Mouse (Mus musculus): Measurements from ENCODE around the gene Ptprg. TPM values are rescaled to one million over a fixed set of nuclear protein-coding genes. Genes with fewer than 3 reads are reported as not detected.

Gene Ptprg
- polyA plus RNA-seq, 1 experiment from 2014 or later: 47.5 TPM

- H3K27me3 ChIP-seq: no peaks in the 10 kb centered on the region
- 62% methylated on average over 7 of the region's 7 CpGs for whole genome bisulfite sequencing
- H3K4me3 ChIP-seq: no peak overlapping the region
- no peak overlapping the region for H3K4me2 ChIP-seq
- H3K27ac ChIP-seq: no peak overlapping the region
- no peaks in the 10 kb centered on the region for H3K36me3 ChIP-seq
- H3K4me1 ChIP-seq (replicated peaks): peaks cover 26% of the 10 kb centered on the region
- no peaks in the 10 kb centered on the region for H3K9me3 ChIP-seq
- H3K9ac ChIP-seq: no peak overlapping the region
- no peak for ATAC-seq (ENCODE audit: low FRiP score)
Observed at GRCm38 (mm10) chr14:11822830-11823700, 269.7 kb downstream of the Ptprg start.

DNA sequence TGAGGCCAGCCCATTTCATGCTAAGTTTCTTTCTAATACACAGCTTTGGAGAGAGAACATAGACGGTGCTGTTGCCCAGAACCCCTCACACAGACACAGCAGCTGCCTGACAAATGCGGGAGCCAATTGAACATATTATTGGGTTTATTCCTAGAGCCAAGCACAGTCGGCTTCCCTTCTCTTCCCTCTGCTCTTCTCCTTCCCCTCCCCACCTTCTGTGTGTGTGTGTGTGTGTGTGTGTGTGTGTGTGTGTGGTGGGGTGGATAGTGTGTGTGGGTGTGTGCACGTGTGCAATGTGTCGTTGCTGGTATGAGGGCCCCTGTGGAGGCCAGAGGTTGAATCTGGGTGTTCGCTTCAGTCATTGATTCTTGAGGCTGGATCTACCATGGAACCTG, 270.4 kb downstream of the Ptprg start:
- Histone ChIP-seq H3K36me3 (no peaks in the 10 kb centered on the region), H3K27me3 (no peaks in the 10 kb centered on the region), H3K9me3 (no peaks in the 10 kb centered on the region), H3K9ac (no peak overlapping the region), H3K27ac (no peak overlapping the region), H3K4me3 (no peak overlapping the region), H3K4me1 (replicated peaks) (peaks cover 26% of the 10 kb centered on the region), H3K4me2 (no peak overlapping the region)
- ATAC-seq (ENCODE audit: low FRiP score): no peak
- WGBS: 73% methylated on average over 6 of the region's 6 CpGs

GRCm38 (mm10) chr14:11824915-11825314, 271.6 kb downstream of the Ptprg start:
- H3K9me3 ChIP-seq: no peaks in the 10 kb centered on the region
- no peak overlapping the region for H3K9ac ChIP-seq
- 66% methylated on average over 8 of the region's 8 CpGs for WGBS
- no peaks in the 10 kb centered on the region for H3K36me3 ChIP-seq
- no peak overlapping the region for H3K4me3 ChIP-seq
- H3K4me2 ChIP-seq: no peak overlapping the region
- no peak overlapping the region; the same call in 1 of the 2 replicates for H3K27ac ChIP-seq
- peaks cover 26% of the 10 kb centered on the region for H3K4me1 ChIP-seq (replicated peaks)
- H3K27me3 ChIP-seq: no peaks in the 10 kb centered on the region
- no peak for ATAC-seq (ENCODE audit: low FRiP score)

- Histone ChIP-seq H3K4me2 (no peak overlapping the region), H3K27me3 (no peaks in the 10 kb centered on the region), H3K9me3 (no peaks in the 10 kb centered on the region), H3K9ac (no peak overlapping the region), H3K27ac (no peak overlapping the region), H3K4me3 (no peak overlapping the region), H3K36me3 (no peaks in the 10 kb centered on the region), H3K4me1 (replicated peaks) (peaks cover 26% of the 10 kb centered on the region)
- no peak for ATAC-seq (ENCODE audit: low FRiP score)
- WGBS: 93% methylated on average over 2 of the region's 2 CpGs
Observed at GRCm38 (mm10) chr14:11825551-11825950, 272.2 kb downstream of the Ptprg start.

DNA sequence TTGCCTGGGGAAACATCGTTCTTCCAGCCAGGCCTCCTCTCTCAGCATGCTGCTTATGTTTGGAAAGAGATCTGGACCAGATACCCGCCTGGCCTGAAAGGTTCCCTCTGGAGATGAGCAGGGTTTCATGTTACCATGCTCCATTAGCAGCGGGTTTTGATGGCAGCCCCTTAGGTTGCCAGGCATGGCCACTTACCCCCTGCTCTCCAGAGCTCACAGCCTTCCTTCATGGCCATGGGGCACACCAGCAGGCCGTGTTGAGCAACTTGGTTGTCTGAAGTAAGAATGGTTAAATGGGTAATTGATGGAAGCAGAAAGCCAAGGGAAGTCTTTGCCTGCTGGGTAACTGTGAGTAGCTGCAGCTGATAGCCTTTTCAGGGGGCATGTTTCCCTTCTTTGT, 274.8 kb downstream of the Ptprg start:
- Histone ChIP-seq H3K27ac (no peak overlapping the region), H3K9me3 (no peaks in the 10 kb centered on the region), H3K4me2 (no peak overlapping the region), H3K4me1 (replicated peaks) (peaks cover 19% of the 10 kb centered on the region), H3K36me3 (no peaks in the 10 kb centered on the region), H3K27me3 (no peaks in the 10 kb centered on the region), H3K9ac (no peak overlapping the region), H3K4me3 (no peak overlapping the region)
- no peak for ATAC-seq (ENCODE audit: low FRiP score)
- 57% methylated on average over 4 of the region's 4 CpGs for WGBS

DNA sequence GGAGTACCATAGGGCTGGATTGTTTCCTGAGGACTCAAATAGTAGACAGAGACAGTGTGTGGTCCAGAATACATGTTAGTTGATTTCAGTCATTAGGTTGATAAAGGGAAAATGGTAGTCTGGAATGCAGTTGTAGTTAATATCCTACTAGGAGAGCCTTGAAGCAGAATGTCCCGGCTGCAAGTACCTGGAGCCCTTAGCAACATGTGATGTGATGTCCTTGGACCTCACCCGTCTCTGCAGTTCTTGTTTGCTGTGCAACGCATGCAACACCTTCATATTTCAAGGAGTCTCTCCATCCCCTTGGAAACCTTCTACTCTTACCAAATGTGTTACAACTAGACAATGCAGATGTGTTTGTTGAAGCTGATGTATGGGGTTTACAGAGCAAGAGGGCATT, 280.3 kb downstream of the Ptprg start:
- H3K4me3 ChIP-seq: no peak overlapping the region
- no peak for ATAC-seq (ENCODE audit: low FRiP score)
- no peak overlapping the region for H3K4me2 ChIP-seq
- no peaks in the 10 kb centered on the region for H3K27me3 ChIP-seq
- 85% methylated on average over 3 of the region's 3 CpGs for WGBS
- no peaks in the 10 kb centered on the region for H3K36me3 ChIP-seq
- no peaks in the 10 kb centered on the region for H3K9me3 ChIP-seq
- no peak overlapping the region for H3K27ac ChIP-seq
- H3K4me1 ChIP-seq (replicated peaks): 0 out of 2 replicates have a peak, but pooled peaks cover 3% of the 10 kb centered on the region
- no peak overlapping the region for H3K9ac ChIP-seq

GRCm38 (mm10) chr14:11835706-11836445, 282.5 kb downstream of the Ptprg start:
- Histone ChIP-seq H3K4me1 (replicated peaks) (0 out of 2 replicates have a peak, but pooled peaks cover 3% of the 10 kb centered on the region), H3K27me3 (no peaks in the 10 kb centered on the region), H3K27ac (no peak overlapping the region), H3K36me3 (no peaks in the 10 kb centered on the region), H3K4me2 (no peak overlapping the region), H3K4me3 (no peak overlapping the region), H3K9ac (no peak overlapping the region), H3K9me3 (no peaks in the 10 kb centered on the region)
- WGBS: 84% methylated on average over 12 of the region's 12 CpGs
- ATAC-seq (ENCODE audit: low FRiP score): no peak

GRCm38 (mm10) chr14:11837714-11838113, 284.4 kb downstream of the Ptprg start:
- Histone ChIP-seq H3K4me2 (no peak overlapping the region), H3K27ac (no peak overlapping the region), H3K27me3 (no peaks in the 10 kb centered on the region), H3K9ac (no peak overlapping the region), H3K9me3 (no peaks in the 10 kb centered on the region), H3K36me3 (no peaks in the 10 kb centered on the region), H3K4me3 (no peak overlapping the region), H3K4me1 (replicated peaks) (0 out of 2 replicates have a peak, but pooled peaks cover 3% of the 10 kb centered on the region)
- no peak for ATAC-seq (ENCODE audit: low FRiP score)
- 97% methylated on average over 1 of the region's 1 CpGs for WGBS

DNA sequence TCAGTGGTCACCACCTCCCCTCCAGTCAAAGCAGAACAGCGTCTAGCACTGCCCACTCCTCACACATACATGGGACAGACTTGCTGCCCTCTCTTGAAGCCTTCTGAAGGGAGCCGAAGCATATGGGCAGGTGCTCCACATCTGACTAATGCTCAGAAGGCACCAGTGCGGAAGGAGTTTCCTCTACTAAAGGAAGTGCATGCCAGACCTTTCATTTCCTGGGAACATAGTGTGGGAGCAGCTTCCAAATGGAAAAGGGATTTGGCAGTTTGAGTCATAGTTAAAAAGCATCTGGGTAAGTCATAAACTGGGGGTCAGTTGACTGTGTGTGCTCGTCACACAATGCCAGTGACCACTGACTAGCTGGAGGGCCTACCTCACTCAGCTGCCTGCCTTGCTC, 288.3 kb downstream of the Ptprg start:
- no peak overlapping the region for H3K4me3 ChIP-seq
- no peak overlapping the region for H3K9ac ChIP-seq
- ATAC-seq (ENCODE audit: low FRiP score): no peak
- no peaks in the 10 kb centered on the region for H3K36me3 ChIP-seq
- 85% methylated on average over 4 of the region's 4 CpGs for WGBS
- no peaks in the 10 kb centered on the region for H3K9me3 ChIP-seq
- no peaks in the 10 kb centered on the region for H3K27me3 ChIP-seq
- H3K4me2 ChIP-seq: no peak overlapping the region
- no peak overlapping the region for H3K27ac ChIP-seq
- peaks cover 7% of the 10 kb centered on the region for H3K4me1 ChIP-seq (replicated peaks)

DNA sequence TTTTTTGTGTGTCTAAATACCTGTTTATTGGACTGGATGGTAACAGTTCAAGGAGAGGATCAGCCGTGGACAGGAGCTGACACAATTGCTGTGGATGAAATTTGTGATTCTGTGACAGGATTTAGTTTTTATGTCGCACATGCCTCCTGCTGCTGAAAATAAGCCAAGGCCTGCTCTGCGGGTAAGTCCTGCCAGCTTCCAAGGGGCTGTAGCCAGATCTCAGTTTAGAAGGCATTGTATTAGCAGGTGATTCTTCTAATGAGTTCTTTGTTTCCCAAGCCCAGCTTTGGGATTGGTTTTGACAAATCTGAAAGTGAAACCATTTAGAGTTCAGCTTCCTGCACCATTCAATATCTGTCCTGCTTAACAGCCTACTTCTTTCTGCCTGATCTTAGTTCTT, 299.6 kb downstream of the Ptprg start:
- no peak overlapping the region for H3K9ac ChIP-seq
- no peaks in the 10 kb centered on the region for H3K9me3 ChIP-seq
- no peaks in the 10 kb centered on the region for H3K27me3 ChIP-seq
- WGBS: 88% methylated on average over 3 of the region's 3 CpGs
- no peaks in the 10 kb centered on the region for H3K36me3 ChIP-seq
- no peak overlapping the region for H3K4me2 ChIP-seq
- no peak for ATAC-seq (ENCODE audit: low FRiP score)
- H3K4me3 ChIP-seq: no peak overlapping the region
- H3K4me1 ChIP-seq (replicated peaks): no peaks in the 10 kb centered on the region; the same call in 1 of the 2 replicates
- no peak overlapping the region for H3K27ac ChIP-seq

DNA sequence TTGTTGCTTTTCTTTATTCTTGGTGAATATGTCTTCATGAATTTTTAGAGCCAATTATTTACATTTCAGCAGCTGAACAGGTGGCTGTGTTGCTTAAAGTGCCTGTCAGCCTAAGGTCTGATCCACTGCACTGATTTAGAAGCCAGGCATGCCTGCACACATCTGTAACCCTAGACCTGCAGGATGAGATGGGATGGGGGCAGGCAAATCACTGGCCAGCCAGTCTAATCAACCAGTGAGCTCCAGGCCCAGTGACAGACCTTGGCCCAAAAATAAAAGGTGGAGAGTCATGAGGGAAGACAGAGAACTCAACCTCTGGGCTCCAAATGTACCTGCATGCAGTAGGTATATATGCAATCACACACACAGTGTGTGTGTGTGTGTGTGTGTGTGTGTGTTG, 302.2 kb downstream of the Ptprg start:
- H3K4me1 ChIP-seq (replicated peaks): peaks cover 10% of the 10 kb centered on the region; the same call in 1 of the 2 replicates
- H3K27ac ChIP-seq: no peak overlapping the region
- no peaks in the 10 kb centered on the region for H3K36me3 ChIP-seq
- no peak overlapping the region for H3K4me3 ChIP-seq
- ATAC-seq (ENCODE audit: low FRiP score): no peak
- H3K27me3 ChIP-seq: no peaks in the 10 kb centered on the region
- no peak overlapping the region for H3K9ac ChIP-seq
- no peak overlapping the region for H3K4me2 ChIP-seq
- no peaks in the 10 kb centered on the region for H3K9me3 ChIP-seq

DNA sequence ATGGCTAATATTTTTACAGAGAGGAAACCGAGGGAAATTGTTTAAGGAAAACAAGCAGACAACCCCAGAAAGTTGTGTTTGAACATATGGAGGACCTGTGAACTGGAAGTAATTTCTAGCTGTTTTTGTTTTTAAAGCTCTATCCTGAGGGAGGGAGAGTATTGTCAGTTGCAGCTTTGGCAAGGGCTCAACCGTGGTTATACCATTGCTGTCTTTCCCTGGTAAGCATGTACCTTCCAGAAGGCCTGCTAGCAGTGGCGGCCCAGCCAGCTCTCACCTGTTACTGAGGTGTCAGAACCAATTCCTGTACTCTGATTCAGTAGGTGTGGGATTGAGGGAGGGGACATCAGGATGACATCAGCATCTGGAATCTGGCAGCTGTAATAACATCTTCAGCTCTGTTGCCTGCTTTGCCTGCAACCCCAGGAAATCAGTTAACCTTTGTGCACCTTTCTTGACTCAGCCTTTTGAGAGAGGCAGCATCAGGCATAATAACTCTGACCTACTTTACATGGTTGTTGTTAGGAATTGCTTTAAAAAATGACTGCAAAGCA, 304.7 kb downstream of the Ptprg start:
- Histone ChIP-seq H3K36me3 (no peaks in the 10 kb centered on the region), H3K4me2 (no peak overlapping the region), H3K27ac (no peak overlapping the region), H3K4me1 (replicated peaks) (peaks cover 10% of the 10 kb centered on the region; the same call in 1 of the 2 replicates), H3K9me3 (no peaks in the 10 kb centered on the region), H3K9ac (no peak overlapping the region), H3K27me3 (no peaks in the 10 kb centered on the region), H3K4me3 (no peak overlapping the region)
- ATAC-seq (ENCODE audit: low FRiP score): no peak
- 73% methylated on average over 3 of the region's 3 CpGs for WGBS
